Mouse (Mus musculus): ENCODE data around the gene Ncbp3.

DNA sequence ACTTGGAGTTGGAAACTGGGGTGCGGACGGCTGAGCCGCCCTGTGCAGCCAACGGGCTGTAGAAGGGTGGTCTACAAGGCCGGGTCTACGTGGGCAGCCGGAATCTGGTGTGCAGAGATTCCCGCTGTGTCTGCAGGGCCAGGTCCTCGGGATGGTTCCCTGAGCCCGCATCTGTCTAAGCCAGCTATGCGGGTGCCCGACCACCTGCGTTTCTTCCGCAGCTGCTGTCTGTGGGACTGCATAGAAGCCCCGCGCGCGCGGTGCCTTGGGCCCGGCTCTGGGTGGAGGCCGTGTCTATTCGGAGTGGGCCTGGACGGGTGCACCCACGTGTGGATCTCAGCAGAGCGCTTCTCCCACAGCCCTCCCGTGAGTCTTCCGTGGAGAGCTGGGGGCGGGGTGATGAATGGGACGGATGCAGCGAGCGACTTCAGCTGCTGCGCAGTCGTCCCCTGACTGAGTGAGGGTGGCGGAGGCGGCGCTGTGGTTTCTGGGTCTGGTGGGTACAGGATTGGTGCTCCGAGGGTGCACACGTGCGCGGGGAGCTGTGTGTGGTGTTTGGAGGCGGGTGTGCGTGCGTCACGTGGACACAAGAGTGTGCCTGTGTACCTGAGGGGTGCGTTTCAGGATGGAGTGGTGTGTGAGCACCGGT lies 28.3 kb upstream of the Ncbp3 start:
- no peak for TF ChIP-seq EP300 (optimal IDR thresholded peaks at IDR 0.05)
- no peak for TF ChIP-seq CTCF (IDR thresholded peaks at IDR 0.05; ENCODE audit: low read depth)
